Mouse (Mus musculus): ENCODE measurements around the gene Atp8b5.
A peak's percentile ranks its signal among the peaks of the same experiment; 100 is the strongest.

The Atp8b5 gene

GRCm38 (mm10) chr4:43407071-43407920, 140.3 kb downstream of the Atp8b5 start:
- no peak for DNase-seq (ENCODE audit: extremely low read depth, low read depth)

GRCm38 (mm10) chr4:43414761-43415160, 147.8 kb downstream of the Atp8b5 start:
- no peak for DNase-seq (ENCODE audit: extremely low read depth, low read depth)

GRCm38 (mm10) chr4:43415221-43416070, 148.5 kb downstream of the Atp8b5 start:
- no peak for DNase-seq (ENCODE audit: extremely low read depth, low read depth)

- no peak for DNase-seq (ENCODE audit: extremely low read depth, low read depth)
Observed at GRCm38 (mm10) chr4:43416071-43416490, 149.1 kb downstream of the Atp8b5 start.

- DNase-seq (ENCODE audit: extremely low read depth, low read depth) = peak; percentile 94
Observed at GRCm38 (mm10) chr4:43417269-43418062, 150.5 kb downstream of the Atp8b5 start.

- no peak for DNase-seq (ENCODE audit: extremely low read depth, low read depth)
Observed at GRCm38 (mm10) chr4:43418450-43418849, 151.5 kb downstream of the Atp8b5 start.

- DNase-seq (ENCODE audit: extremely low read depth, low read depth) = no peak
Observed at GRCm38 (mm10) chr4:43418973-43419656, 152.2 kb downstream of the Atp8b5 start.

- DNase-seq (ENCODE audit: extremely low read depth, low read depth) = no peak
Observed at GRCm38 (mm10) chr4:43419801-43420281, 152.9 kb downstream of the Atp8b5 start.

- DNase-seq (ENCODE audit: extremely low read depth, low read depth) = peak; percentile 63
Observed at GRCm38 (mm10) chr4:43420305-43420704, 153.3 kb downstream of the Atp8b5 start.

GRCm38 (mm10) chr4:43421632-43422240, 154.8 kb downstream of the Atp8b5 start:
- DNase-seq (ENCODE audit: extremely low read depth, low read depth) = no peak

Data from MEL-GATA-1-ER (cell line).